Mouse (Mus musculus): ENCODE measurements at regions not wholly inside any gene's neighbourhood (a gene's known extent, or its start where the extent isn't known, plus 50 kb on each side); places are given as distances from the start of the nearest gene placed in this dataset.

DNA sequence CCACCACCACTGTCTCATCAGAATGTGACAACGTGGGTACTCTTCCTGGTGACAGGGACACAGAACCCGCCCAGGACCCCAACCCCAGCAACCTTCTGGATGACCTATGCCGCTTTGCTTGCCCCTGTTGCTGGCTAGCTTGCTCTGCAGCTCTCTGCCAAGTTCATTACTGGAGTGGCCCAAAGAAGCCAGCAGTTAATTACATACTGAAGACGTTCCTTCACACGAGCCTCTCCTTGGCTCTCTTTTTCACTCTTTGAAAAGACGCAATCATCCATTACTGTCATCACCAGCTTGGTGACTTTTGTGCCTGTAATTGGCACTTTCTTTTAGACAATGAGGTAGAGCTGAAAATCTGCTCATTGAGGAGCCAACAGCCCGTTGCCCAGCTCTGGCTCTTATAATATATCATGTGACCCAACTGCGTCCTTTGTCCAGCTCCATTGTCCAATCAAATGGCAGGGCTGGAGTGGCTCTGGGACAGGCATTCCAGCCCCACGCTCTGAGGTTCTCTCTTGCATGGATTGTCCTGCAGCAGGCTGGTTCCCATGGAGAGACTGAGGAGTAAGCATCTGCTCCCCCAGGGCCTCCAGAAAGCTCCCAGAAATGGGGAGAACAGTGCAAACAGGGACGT is 274.4 kb upstream of the Gm10131 start:
- H3K36me3 ChIP-seq (ENCODE audit: control insufficient read depth, insufficient read depth) = no peaks in the 10 kb centered on the region
- no peaks in the 10 kb centered on the region for H3K27me3 ChIP-seq (ENCODE audit: control insufficient read depth, insufficient read depth, insufficient read length)
- H3ac ChIP-seq (ENCODE audit: control insufficient read depth, insufficient read length) = no peak overlapping the region
- H3K4me2 ChIP-seq (ENCODE audit: low read depth) = no peak overlapping the region
- TF ChIP-seq TCF3 (IDR thresholded peaks at IDR 0.05; ENCODE audit: insufficient read length, low read depth) (no peak), MAX (IDR thresholded peaks at IDR 0.05; ENCODE audit: low read depth) (no peak), MYOD1 (IDR thresholded peaks at IDR 0.05; ENCODE audit: control insufficient read depth in 1 of 3, insufficient read length in 2 of 3, low read depth in 2 of 3) (no peak), REST (IDR thresholded peaks at IDR 0.05; ENCODE audit: insufficient read depth, insufficient read length) (no peak)
- no peaks in the 10 kb centered on the region for H3K79me2 ChIP-seq (ENCODE audit: control insufficient read depth, insufficient read depth)
- H3K4me3 ChIP-seq = no peak overlapping the region

DNA sequence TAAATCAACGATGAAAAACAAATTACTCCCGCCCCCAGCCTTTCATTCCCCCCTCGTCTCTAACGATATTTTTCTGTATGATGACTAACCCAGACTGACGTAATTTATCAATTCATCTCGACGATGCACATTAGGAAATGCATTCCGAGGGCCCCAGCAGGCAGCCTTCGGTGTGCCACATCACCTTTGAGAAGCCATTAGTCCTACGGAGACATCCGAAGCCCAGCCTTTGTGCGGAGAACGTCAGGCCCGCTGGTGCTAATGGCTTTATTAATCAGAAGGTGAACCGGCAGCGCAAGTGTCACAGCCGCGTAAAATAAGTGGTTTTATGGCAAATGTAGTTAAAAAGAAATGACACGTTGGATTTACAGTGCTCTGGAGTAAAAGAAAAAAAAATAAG is 269.1 kb upstream of the Gm10131 start:
- Histone ChIP-seq H3K36me3 (ENCODE audit: control insufficient read depth, insufficient read depth) (no peaks in the 10 kb centered on the region), H3K4me3 (no peak overlapping the region), H3ac (ENCODE audit: control insufficient read depth, insufficient read length) (no peak overlapping the region), H3K79me2 (ENCODE audit: control insufficient read depth, insufficient read depth) (no peaks in the 10 kb centered on the region), H3K4me2 (ENCODE audit: low read depth) (no peak overlapping the region), H3K27me3 (ENCODE audit: control insufficient read depth, insufficient read depth, insufficient read length) (no peaks in the 10 kb centered on the region)
- TF ChIP-seq MAX (IDR thresholded peaks at IDR 0.05; ENCODE audit: low read depth) = no peak
- no peak for TF ChIP-seq SRF (IDR thresholded peaks at IDR 0.05; ENCODE audit: control insufficient read depth, insufficient read length, low read depth)
- no peak for TF ChIP-seq USF1 (IDR thresholded peaks at IDR 0.05; ENCODE audit: low read depth)
- no peak for TF ChIP-seq MYOG (IDR thresholded peaks at IDR 0.05; ENCODE audit: control insufficient read depth in 1 of 3, insufficient read depth in 1 of 3, insufficient read length in 2 of 3, low read depth in 2 of 3)
- no peak for TF ChIP-seq CEBPB (IDR thresholded peaks at IDR 0.05; ENCODE audit: insufficient read depth, poor library complexity, severe bottlenecking)
- TF ChIP-seq TCF12 (IDR thresholded peaks at IDR 0.05; ENCODE audit: insufficient read depth, poor library complexity, severe bottlenecking) = no peak
- no peak for TF ChIP-seq POLR2AphosphoS2 (IDR thresholded peaks at IDR 0.05; ENCODE audit: insufficient read length, low read depth)

DNA sequence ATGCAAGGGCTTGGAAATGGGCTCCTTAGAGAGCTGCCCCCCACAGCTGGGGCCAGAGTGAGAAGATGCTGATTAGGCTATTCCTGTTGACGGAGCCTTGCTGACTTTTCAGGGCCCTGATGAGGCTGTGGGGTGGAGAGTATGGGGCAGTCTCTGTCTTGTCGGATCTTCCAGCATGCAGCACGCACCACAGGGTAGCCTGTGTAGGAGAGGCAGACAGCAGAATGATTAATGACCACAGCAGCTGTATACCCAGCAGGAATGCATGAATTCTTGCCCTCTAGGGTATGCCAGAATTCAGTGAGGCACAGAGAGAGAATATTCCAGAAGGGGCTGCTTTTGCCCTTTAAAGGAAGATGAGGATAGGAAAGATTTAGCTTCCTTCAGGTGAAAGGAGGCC is 265.6 kb upstream of the Gm10131 start:
- no peak overlapping the region for H3K4me2 ChIP-seq (ENCODE audit: low read depth)
- H3K79me2 ChIP-seq (ENCODE audit: control insufficient read depth, insufficient read depth) = no peaks in the 10 kb centered on the region
- H3ac ChIP-seq (ENCODE audit: control insufficient read depth, insufficient read length) = no peak overlapping the region
- no peak for TF ChIP-seq REST (IDR thresholded peaks at IDR 0.05; ENCODE audit: insufficient read depth, insufficient read length)
- peak; percentile 61 for TF ChIP-seq TCF12 (IDR thresholded peaks at IDR 0.05; ENCODE audit: insufficient read depth, poor library complexity, severe bottlenecking)
- no peak for TF ChIP-seq MAX (IDR thresholded peaks at IDR 0.05; ENCODE audit: low read depth)
- peak in 1 of 3 experiments; percentile 23 for TF ChIP-seq MYOG (IDR thresholded peaks at IDR 0.05; ENCODE audit: control insufficient read depth in 1 of 3, insufficient read depth in 1 of 3, insufficient read length in 2 of 3, low read depth in 2 of 3)
- TF ChIP-seq USF1 (IDR thresholded peaks at IDR 0.05; ENCODE audit: low read depth) = no peak
- TF ChIP-seq E2F4 (IDR thresholded peaks at IDR 0.05; ENCODE audit: insufficient read depth) = no peak
- peak; percentile 70 for TF ChIP-seq TCF3 (IDR thresholded peaks at IDR 0.05; ENCODE audit: insufficient read length, low read depth)
- TF ChIP-seq MYOD1 (IDR thresholded peaks at IDR 0.05; ENCODE audit: control insufficient read depth in 1 of 3, insufficient read length in 2 of 3, low read depth in 2 of 3) = peak; percentile 56 to 98 (median 95)
- no peak overlapping the region for H3K4me3 ChIP-seq
- H3K36me3 ChIP-seq (ENCODE audit: control insufficient read depth, insufficient read depth) = no peaks in the 10 kb centered on the region
- H3K27me3 ChIP-seq (ENCODE audit: control insufficient read depth, insufficient read depth, insufficient read length) = no peaks in the 10 kb centered on the region

DNA sequence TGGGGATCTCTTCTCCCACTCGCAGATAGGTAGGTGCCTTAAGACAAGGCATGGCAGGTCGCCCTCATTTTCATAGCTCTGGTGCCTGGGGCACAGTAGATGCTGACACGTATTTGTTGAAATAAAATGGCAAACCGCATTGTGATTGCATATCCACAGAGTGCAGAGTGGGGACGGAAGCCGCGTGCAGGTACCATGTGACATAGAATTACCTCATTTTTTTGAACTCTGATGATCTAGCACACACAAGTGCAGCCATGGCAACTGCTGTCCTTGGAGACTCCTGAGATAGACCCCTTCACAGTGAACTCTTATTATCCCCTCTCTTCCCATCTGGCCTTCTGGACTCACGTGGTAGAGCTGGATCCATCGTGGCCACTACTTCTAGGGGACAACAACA is 262.7 kb upstream of the Gm10131 start:
- H3K4me2 ChIP-seq (ENCODE audit: low read depth) = no peak overlapping the region
- TF ChIP-seq MYOG (IDR thresholded peaks at IDR 0.05; ENCODE audit: control insufficient read depth in 1 of 3, insufficient read depth in 1 of 3, insufficient read length in 2 of 3, low read depth in 2 of 3) (no peak), USF1 (IDR thresholded peaks at IDR 0.05; ENCODE audit: low read depth) (no peak), TCF12 (IDR thresholded peaks at IDR 0.05; ENCODE audit: insufficient read depth, poor library complexity, severe bottlenecking) (no peak), REST (IDR thresholded peaks at IDR 0.05; ENCODE audit: insufficient read depth, insufficient read length) (no peak), MAX (IDR thresholded peaks at IDR 0.05; ENCODE audit: low read depth) (no peak), POLR2AphosphoS2 (IDR thresholded peaks at IDR 0.05; ENCODE audit: insufficient read length, low read depth) (no peak), SRF (IDR thresholded peaks at IDR 0.05; ENCODE audit: control insufficient read depth, insufficient read length, low read depth) (no peak), POLR2A (IDR thresholded peaks at IDR 0.05; ENCODE audit: insufficient read length, low read depth) (no peak), MYOD1 (IDR thresholded peaks at IDR 0.05; ENCODE audit: control insufficient read depth in 1 of 3, insufficient read length in 2 of 3, low read depth in 2 of 3) (no peak), CEBPB (IDR thresholded peaks at IDR 0.05; ENCODE audit: insufficient read depth, poor library complexity, severe bottlenecking) (no peak), E2F4 (IDR thresholded peaks at IDR 0.05; ENCODE audit: insufficient read depth) (no peak), TCF3 (IDR thresholded peaks at IDR 0.05; ENCODE audit: insufficient read length, low read depth) (no peak)

DNA sequence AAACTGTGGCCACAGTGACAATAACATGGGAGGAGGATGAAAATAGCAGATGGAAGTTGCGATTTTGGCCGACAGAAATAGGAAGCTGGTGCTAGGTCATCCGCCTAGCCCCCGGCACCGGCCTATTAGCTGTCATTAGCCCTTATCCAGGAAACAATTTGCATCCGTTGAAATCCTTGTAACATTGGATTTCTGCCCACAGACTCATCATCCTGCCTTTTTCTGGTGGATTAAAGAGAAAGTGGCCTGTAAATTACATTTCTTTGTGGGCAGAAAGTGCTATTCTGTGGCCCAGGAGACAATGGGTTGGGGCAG is 261.1 kb upstream of the Gm10131 start:
- TF ChIP-seq REST (IDR thresholded peaks at IDR 0.05; ENCODE audit: insufficient read depth, insufficient read length) (no peak), E2F4 (IDR thresholded peaks at IDR 0.05; ENCODE audit: insufficient read depth) (no peak), CEBPB (IDR thresholded peaks at IDR 0.05; ENCODE audit: insufficient read depth, poor library complexity, severe bottlenecking) (no peak), MYOD1 (IDR thresholded peaks at IDR 0.05; ENCODE audit: control insufficient read depth in 1 of 3, insufficient read length in 2 of 3, low read depth in 2 of 3) (no peak), TCF3 (IDR thresholded peaks at IDR 0.05; ENCODE audit: insufficient read length, low read depth) (no peak), MAX (IDR thresholded peaks at IDR 0.05; ENCODE audit: low read depth) (no peak), TCF12 (IDR thresholded peaks at IDR 0.05; ENCODE audit: insufficient read depth, poor library complexity, severe bottlenecking) (no peak), USF1 (IDR thresholded peaks at IDR 0.05; ENCODE audit: low read depth) (no peak), SRF (IDR thresholded peaks at IDR 0.05; ENCODE audit: control insufficient read depth, insufficient read length, low read depth) (no peak), MYOG (IDR thresholded peaks at IDR 0.05; ENCODE audit: control insufficient read depth in 1 of 3, insufficient read depth in 1 of 3, insufficient read length in 2 of 3, low read depth in 2 of 3) (no peak), POLR2AphosphoS2 (IDR thresholded peaks at IDR 0.05; ENCODE audit: insufficient read length, low read depth) (no peak), POLR2A (IDR thresholded peaks at IDR 0.05; ENCODE audit: insufficient read length, low read depth) (no peak)

More for the DNA sequence above, 262.7 kb upstream of the Gm10131 start:
- H3K4me3 ChIP-seq = no peak overlapping the region
- H3ac ChIP-seq (ENCODE audit: control insufficient read depth, insufficient read length) = no peak overlapping the region
- no peaks in the 10 kb centered on the region for H3K27me3 ChIP-seq (ENCODE audit: control insufficient read depth, insufficient read depth, insufficient read length)
- H3K79me2 ChIP-seq (ENCODE audit: control insufficient read depth, insufficient read depth) = no peaks in the 10 kb centered on the region
- H3K36me3 ChIP-seq (ENCODE audit: control insufficient read depth, insufficient read depth) = no peaks in the 10 kb centered on the region

More for the DNA sequence above, 261.1 kb upstream of the Gm10131 start:
- H3K4me3 ChIP-seq = no peak overlapping the region
- H3K27me3 ChIP-seq (ENCODE audit: control insufficient read depth, insufficient read depth, insufficient read length) = no peaks in the 10 kb centered on the region
- no peaks in the 10 kb centered on the region for H3K79me2 ChIP-seq (ENCODE audit: control insufficient read depth, insufficient read depth)
- no peak overlapping the region for H3K4me2 ChIP-seq (ENCODE audit: low read depth)
- no peaks in the 10 kb centered on the region for H3K36me3 ChIP-seq (ENCODE audit: control insufficient read depth, insufficient read depth)
- H3ac ChIP-seq (ENCODE audit: control insufficient read depth, insufficient read length) = no peak overlapping the region
